Mouse (Mus musculus) midbrain, embryonic 13.5 days (tissue): ENCODE measurements around the gene Phkg2. TPM values are rescaled to one million over a fixed set of nuclear protein-coding genes. Genes with fewer than 3 reads are reported as not detected.

Experiments
- ATAC-seq: fragments of 200-750 bp; cut with Nextera tagmentation; 2 replicates; pipeline ENCODE4 v1.8.0; 2017; ENCODE audit warnings: mild to moderate bottlenecking, moderate TSS enrichment, moderate library complexity
- H3K27ac ChIP-seq: fragments of 300-500 bp; sonication (generic); 2 replicates; pipeline ENCODE4 v1.5.1; 2015; ENCODE audit warnings: inconsistent platforms, mild to moderate bottlenecking, moderate library complexity
- H3K27me3 ChIP-seq: fragments of 300-500 bp; sonication (generic); 2 replicates; pipeline ENCODE4 v1.6.1; 2015; ENCODE audit warnings: mild to moderate bottlenecking, inconsistent platforms
- H3K36me3 ChIP-seq: fragments of 300-500 bp; sonication (generic); 2 replicates; pipeline ENCODE4 v1.6.1; 2015; ENCODE audit warnings: mild to moderate bottlenecking, inconsistent platforms
- H3K4me1 ChIP-seq: fragments of 300-500 bp; sonication (generic); replicated peaks from 2 replicates; pipeline ENCODE4 v1.6.1; 2015; ENCODE audit warnings: inconsistent platforms
- H3K4me2 ChIP-seq: fragments of 300-500 bp; sonication (generic); replicated peaks from 2 replicates; pipeline ENCODE4 v1.6.1; 2015; ENCODE audit warnings: moderate library complexity, mild to moderate bottlenecking, inconsistent platforms
- H3K4me3 ChIP-seq: fragments of 300-500 bp; sonication (generic); replicated peaks from 2 replicates; pipeline ENCODE4 v1.5.1; 2015; ENCODE audit warnings: mild to moderate bottlenecking, inconsistent platforms
- H3K9ac ChIP-seq: fragments of 300-500 bp; sonication (generic); replicated peaks from 2 replicates; pipeline ENCODE4 v1.6.1; 2015; ENCODE audit warnings: mild to moderate bottlenecking, inconsistent platforms
- H3K9me3 ChIP-seq: fragments of 300-500 bp; sonication (generic); 2 replicates; pipeline ENCODE4 v1.6.1; 2016; ENCODE audit warnings: mild to moderate bottlenecking, inconsistent platforms
- whole genome bisulfite sequencing: fragments of 180-500 bp; shearing (Covaris S2); methylation state at CpG from one replicate; pipeline ENCODE4 v1.1.7; 2015; 5-methylcytosine and 5-hydroxymethylcytosine counted together
- polyA plus RNA-seq: library from polyadenylated mRNA; unstranded; fragments of >200 nt; fragmentation: Nextera tagmentation; extraction: Ambion mirVana; gene quantifications from 2 replicates; pipeline ENCODE4 v1.2.1, GENCODE M21; 2015

Gene Phkg2
- polyA plus RNA-seq, 1 experiment from 2014 or later: 59.4 TPM

- Histone ChIP-seq H3K9ac (0 out of 2 replicates have a peak overlapping the region, but pooled peaks have one; percentile 58), H3K36me3 (peaks cover 58% of the 10 kb centered on the region), H3K9me3 (no peaks in the 10 kb centered on the region), H3K4me1 (peaks cover 20% of the 10 kb centered on the region), H3K27ac (no peak overlapping the region), H3K4me2 (peak overlapping the region; percentile 91), H3K27me3 (no peaks in the 10 kb centered on the region), H3K4me3 (peak overlapping the region; percentile 94)
- 74% methylated on average over 5 of the region's 5 CpGs for WGBS
- ATAC-seq: no peak
Observed at GRCm38 (mm10) chr7:127587196-127587595, 14.1 kb downstream of the Phkg2 start.

DNA sequence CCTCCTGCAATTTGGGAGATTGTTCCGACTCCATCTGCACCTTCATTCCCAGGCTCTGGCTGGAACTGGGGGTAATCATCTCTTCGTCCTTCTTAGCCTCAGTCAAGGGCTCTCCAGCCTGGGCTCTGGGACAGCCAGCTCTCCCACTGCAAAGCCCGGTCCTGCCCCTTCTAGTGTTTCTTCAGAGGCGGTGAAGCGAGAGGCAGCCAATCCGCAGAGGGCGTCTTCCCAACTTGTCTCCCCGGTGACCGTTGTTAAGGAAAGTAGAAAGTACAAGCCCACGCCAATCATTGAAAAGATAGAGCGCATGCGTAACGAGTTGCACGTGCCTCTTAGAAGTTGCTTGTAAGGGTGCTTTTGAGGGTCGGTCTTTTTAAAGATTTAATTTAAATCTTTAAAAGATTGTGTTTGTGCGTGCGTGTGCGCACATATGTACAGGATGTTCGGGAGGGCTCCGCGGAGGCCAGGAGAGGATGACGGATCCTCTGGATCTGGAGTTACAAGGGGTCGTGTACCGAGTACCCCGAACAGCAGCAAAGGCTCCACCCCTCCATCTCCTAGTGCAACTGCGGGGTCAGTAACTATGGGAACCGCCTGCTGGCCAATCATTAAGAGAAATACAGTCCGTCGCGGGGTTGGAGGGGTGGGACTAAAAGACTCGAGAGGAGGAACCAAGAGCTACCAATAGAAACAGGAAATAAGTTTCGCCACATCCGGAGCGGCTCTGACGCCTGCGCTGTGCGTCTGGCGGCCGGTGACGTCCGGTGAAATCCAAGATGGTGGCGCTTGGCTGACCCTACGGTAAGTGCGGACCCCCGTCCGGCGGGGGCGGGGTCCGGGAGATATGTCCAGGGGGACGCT is 15.1 kb downstream of the Phkg2 start, which contains the start of the genes Ccdc189 and Rnf40:
TSS of gene Ccdc189 (minus strand) at position 585 of the 861 bp plus-strand sequence.
TSS of gene Rnf40 (plus strand) at position 757 of the 861 bp plus-strand sequence.
- H3K36me3 ChIP-seq: peaks cover 58% of the 10 kb centered on the region
- H3K9me3 ChIP-seq: no peaks in the 10 kb centered on the region
- peak within 1 kb of the TSS; percentile 94 for H3K4me3 ChIP-seq
- WGBS: under 1% methylated on average over 50 of the region's 50 CpGs
- H3K9ac ChIP-seq: peak within 1 kb of the TSS; percentile 90
- peak within 1 kb of the TSS; percentile 91 for H3K4me2 ChIP-seq
- H3K4me1 ChIP-seq: peaks cover 20% of the 10 kb centered on the region
- H3K27ac ChIP-seq: peak within 1 kb of the TSS; percentile 78
- peak; percentile 98 for ATAC-seq
- H3K27me3 ChIP-seq: no peaks in the 10 kb centered on the region

DNA sequence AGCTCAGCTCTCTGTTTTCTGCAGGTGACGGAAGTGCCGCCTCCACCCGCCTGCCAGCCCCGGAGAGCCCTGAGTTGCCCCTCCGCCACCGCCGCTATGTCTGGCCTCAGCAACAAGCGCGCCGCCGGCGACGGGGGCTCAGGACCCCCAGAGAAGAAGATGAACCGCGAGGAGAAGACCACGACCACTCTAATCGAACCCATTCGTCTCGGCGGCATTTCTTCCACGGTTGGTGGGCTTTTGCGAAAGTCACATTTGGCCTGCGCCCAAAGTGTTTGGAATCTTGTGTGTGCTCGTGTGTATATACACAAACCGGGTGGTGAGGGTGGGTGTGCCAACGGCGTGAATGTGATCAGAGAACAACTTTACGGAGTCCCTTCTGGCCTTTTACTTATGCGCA is 15.8 kb downstream of the Phkg2 start:
- peaks cover 20% of the 10 kb centered on the region for H3K4me1 ChIP-seq
- ATAC-seq: no peak
- peak overlapping the region; percentile 94 for H3K4me3 ChIP-seq
- H3K9ac ChIP-seq: peak overlapping the region; percentile 90
- peak overlapping the region; percentile 78 for H3K27ac ChIP-seq
- peaks cover 58% of the 10 kb centered on the region for H3K36me3 ChIP-seq
- peak overlapping the region; percentile 91 for H3K4me2 ChIP-seq
- no peaks in the 10 kb centered on the region for H3K27me3 ChIP-seq
- H3K9me3 ChIP-seq: no peaks in the 10 kb centered on the region
- 4% methylated on average over 29 of the region's 29 CpGs for WGBS

DNA sequence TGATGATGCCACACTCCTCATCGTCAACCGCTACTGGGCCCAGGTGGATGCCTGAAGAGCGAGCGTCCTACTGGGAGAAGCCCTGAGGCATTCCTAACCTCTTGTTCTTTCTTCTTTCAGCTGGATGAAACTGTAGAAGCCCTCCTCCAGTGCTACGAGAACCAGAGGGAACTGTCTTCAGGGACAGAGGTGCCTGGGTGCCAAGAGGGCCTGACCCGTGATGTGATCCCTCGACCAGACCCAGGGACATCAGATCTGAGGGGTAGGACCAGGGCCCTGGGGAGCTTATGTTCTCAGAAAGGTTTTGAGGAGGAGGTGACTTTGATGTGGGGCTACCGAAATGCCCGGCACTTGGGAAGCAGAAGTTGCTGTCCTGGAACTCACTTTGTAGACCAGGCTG is 16.5 kb downstream of the Phkg2 start:
- Histone ChIP-seq H3K4me1 (peaks cover 20% of the 10 kb centered on the region), H3K9ac (peak overlapping the region; percentile 90; the same call in 1 of the 2 replicates), H3K36me3 (peaks cover 58% of the 10 kb centered on the region), H3K27me3 (no peaks in the 10 kb centered on the region), H3K4me2 (peak overlapping the region; percentile 91), H3K27ac (no peak overlapping the region), H3K9me3 (no peaks in the 10 kb centered on the region), H3K4me3 (peak overlapping the region; percentile 94)
- no peak for ATAC-seq
- 93% methylated on average over 9 of the region's 9 CpGs for WGBS

GRCm38 (mm10) chr7:127591108-127591507 is 18.0 kb downstream of the Phkg2 start:
- Histone ChIP-seq H3K4me1 (peaks cover 20% of the 10 kb centered on the region), H3K4me2 (no peak overlapping the region), H3K9ac (no peak overlapping the region), H3K9me3 (no peaks in the 10 kb centered on the region), H3K27ac (no peak overlapping the region), H3K27me3 (no peaks in the 10 kb centered on the region), H3K36me3 (peaks cover 65% of the 10 kb centered on the region), H3K4me3 (no peak overlapping the region)
- ATAC-seq: no peak
- 94% methylated on average over 10 of the region's 10 CpGs for WGBS

GRCm38 (mm10) chr7:127592575-127592974 is 19.4 kb downstream of the Phkg2 start:
- Histone ChIP-seq H3K36me3 (peaks cover 80% of the 10 kb centered on the region), H3K4me2 (no peak overlapping the region)
- no peak for ATAC-seq

GRCm38 (mm10) chr7:127596747-127597146 is 23.6 kb downstream of the Phkg2 start:
- Histone ChIP-seq H3K4me3 (no peak overlapping the region), H3K4me2 (no peak overlapping the region), H3K4me1 (no peaks in the 10 kb centered on the region), H3K36me3 (peaks cover 99% of the 10 kb centered on the region), H3K9me3 (no peaks in the 10 kb centered on the region), H3K27me3 (no peaks in the 10 kb centered on the region), H3K9ac (no peak overlapping the region), H3K27ac (no peak overlapping the region)
- ATAC-seq: no peak
- WGBS: 94% methylated on average over 17 of the region's 17 CpGs

More at GRCm38 (mm10) chr7:127592575-127592974, 19.4 kb downstream of the Phkg2 start:
- H3K9me3 ChIP-seq: no peaks in the 10 kb centered on the region
- no peak overlapping the region for H3K4me3 ChIP-seq
- H3K4me1 ChIP-seq: peaks cover 13% of the 10 kb centered on the region
- H3K27me3 ChIP-seq: no peaks in the 10 kb centered on the region
- H3K27ac ChIP-seq: no peak overlapping the region
- no peak overlapping the region for H3K9ac ChIP-seq
- WGBS: 89% methylated on average over 14 of the region's 14 CpGs

- H3K36me3 ChIP-seq: peaks cover 93% of the 10 kb centered on the region
Observed at GRCm38 (mm10) chr7:127600612-127601011, 27.5 kb downstream of the Phkg2 start.

GRCm38 (mm10) chr7:127601735-127602134 is 28.6 kb downstream of the Phkg2 start:
- 90% methylated on average over 4 of the region's 4 CpGs for WGBS
- Histone ChIP-seq H3K9me3 (no peaks in the 10 kb centered on the region), H3K9ac (no peak overlapping the region), H3K36me3 (peaks cover 93% of the 10 kb centered on the region), H3K27me3 (no peaks in the 10 kb centered on the region), H3K27ac (no peak overlapping the region), H3K4me3 (no peak overlapping the region), H3K4me1 (no peaks in the 10 kb centered on the region), H3K4me2 (no peak overlapping the region)
- no peak for ATAC-seq

More at GRCm38 (mm10) chr7:127600612-127601011, 27.5 kb downstream of the Phkg2 start:
- ATAC-seq: no peak
- H3K27ac ChIP-seq: no peak overlapping the region
- H3K4me2 ChIP-seq: no peak overlapping the region
- WGBS: 96% methylated on average over 7 of the region's 7 CpGs
- no peaks in the 10 kb centered on the region for H3K4me1 ChIP-seq
- no peaks in the 10 kb centered on the region for H3K9me3 ChIP-seq
- H3K4me3 ChIP-seq: no peak overlapping the region
- no peaks in the 10 kb centered on the region for H3K27me3 ChIP-seq
- H3K9ac ChIP-seq: no peak overlapping the region

DNA sequence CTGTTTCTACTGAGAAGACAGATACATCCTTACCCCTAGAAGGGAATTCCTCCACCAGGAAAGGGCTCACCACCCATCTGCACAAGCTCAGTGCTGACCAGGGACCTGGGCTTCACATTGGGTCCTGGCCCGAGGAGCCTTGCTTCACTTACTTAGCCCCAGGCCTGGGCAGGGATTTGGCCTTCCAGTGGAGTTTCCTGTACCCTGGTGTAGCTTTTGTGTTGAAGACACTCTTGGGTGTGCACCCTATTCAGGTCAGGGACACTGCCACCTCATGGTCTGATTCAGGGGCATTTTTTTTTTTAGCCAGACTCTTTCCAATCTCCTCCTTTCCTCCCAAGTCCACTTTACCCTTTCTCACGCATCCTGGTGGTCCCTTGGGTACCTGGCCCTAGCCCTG is 29.8 kb downstream of the Phkg2 start:
- whole genome bisulfite sequencing: 87% methylated on average over 2 of the region's 2 CpGs
- H3K27ac ChIP-seq: no peak overlapping the region
- no peak overlapping the region for H3K4me2 ChIP-seq
- H3K36me3 ChIP-seq: peaks cover 93% of the 10 kb centered on the region
- no peaks in the 10 kb centered on the region for H3K4me1 ChIP-seq
- ATAC-seq: no peak
- no peaks in the 10 kb centered on the region for H3K27me3 ChIP-seq
- no peak overlapping the region for H3K4me3 ChIP-seq
- H3K9ac ChIP-seq: no peak overlapping the region
- H3K9me3 ChIP-seq: no peaks in the 10 kb centered on the region

DNA sequence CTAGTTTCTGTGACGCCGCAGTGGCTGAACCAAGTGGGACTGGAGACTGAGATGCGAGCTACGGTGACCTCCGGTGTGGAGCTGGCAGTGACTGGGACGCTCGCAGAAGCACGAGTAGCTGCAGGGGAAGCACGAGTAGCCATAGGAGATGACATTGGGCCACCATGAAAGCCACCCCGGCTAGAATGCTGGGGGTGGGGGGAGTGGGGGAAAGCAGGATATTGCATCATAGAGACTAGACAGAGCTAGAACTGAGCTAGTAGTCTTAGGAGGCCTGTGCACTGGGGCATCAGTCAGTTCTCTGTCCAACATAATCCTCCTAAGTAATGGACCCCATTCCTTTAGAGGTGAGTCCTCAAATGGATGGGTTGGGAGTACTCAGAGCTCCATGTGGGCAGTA is 31.1 kb downstream of the Phkg2 start:
- H3K9ac ChIP-seq: no peak overlapping the region
- no peak overlapping the region for H3K4me2 ChIP-seq
- no peaks in the 10 kb centered on the region for H3K27me3 ChIP-seq
- no peak overlapping the region for H3K27ac ChIP-seq
- H3K36me3 ChIP-seq: peaks cover 93% of the 10 kb centered on the region
- no peaks in the 10 kb centered on the region for H3K4me1 ChIP-seq
- 93% methylated on average over 10 of the region's 10 CpGs for WGBS
- no peaks in the 10 kb centered on the region for H3K9me3 ChIP-seq
- no peak overlapping the region for H3K4me3 ChIP-seq
- no peak for ATAC-seq

GRCm38 (mm10) chr7:127607150-127607549 is 34.0 kb downstream of the Phkg2 start:
- Histone ChIP-seq H3K9me3 (no peaks in the 10 kb centered on the region), H3K27me3 (no peaks in the 10 kb centered on the region), H3K27ac (no peak overlapping the region), H3K9ac (no peak overlapping the region), H3K4me2 (no peak overlapping the region), H3K36me3 (peaks cover 94% of the 10 kb centered on the region), H3K4me3 (no peak overlapping the region), H3K4me1 (no peaks in the 10 kb centered on the region)
- ATAC-seq: no peak
- 83% methylated on average over 6 of the region's 6 CpGs for WGBS
